Mouse (Mus musculus): Measurements from ENCODE around the gene Gfm2. TPM values are rescaled to one million over a fixed set of nuclear protein-coding genes. Genes with fewer than 3 reads are reported as not detected.

Gene Gfm2
- total RNA-seq, 1 experiment from 2014 or later, result 25.8 TPM

DNA sequence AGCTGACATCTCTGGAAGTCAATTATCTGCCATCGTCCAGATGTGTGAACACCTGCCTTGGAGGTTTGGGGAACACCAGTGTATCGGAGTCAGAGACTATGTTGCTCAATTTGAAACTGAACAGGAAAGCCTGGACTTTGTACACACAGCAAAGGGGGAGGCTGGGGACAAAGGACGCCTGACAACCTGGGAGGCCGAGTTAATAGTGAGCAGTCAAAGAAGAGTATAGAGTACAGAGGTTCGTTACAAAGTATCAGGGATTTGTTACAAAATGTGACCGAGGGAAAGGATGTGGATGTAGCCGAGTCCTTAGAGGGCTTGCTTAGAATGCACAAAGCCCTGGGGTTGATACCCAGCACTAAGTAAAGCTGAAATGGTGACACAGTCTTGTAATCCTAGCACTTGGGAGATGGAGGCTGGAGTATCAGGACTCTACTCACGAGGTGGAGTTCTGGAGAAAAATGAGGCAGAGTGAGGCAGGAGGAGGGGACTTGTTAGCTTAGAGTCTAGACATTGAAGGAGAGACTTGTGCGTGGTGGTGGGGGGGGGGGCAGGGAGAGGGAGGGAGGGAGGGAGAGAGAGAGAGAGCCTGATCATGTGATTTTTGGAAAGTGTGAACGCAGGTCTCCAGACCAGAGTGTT lies 86.7 kb downstream of the Gfm2 start:
- no peak for ATAC-seq (replicated peaks; ENCODE audit: low read depth, poor library complexity, severe bottlenecking)

GRCm38 (mm10) chr13:97225130-97225529 lies 87.4 kb downstream of the Gfm2 start:
- ATAC-seq (replicated peaks; ENCODE audit: low read depth, poor library complexity, severe bottlenecking), result no peak

DNA sequence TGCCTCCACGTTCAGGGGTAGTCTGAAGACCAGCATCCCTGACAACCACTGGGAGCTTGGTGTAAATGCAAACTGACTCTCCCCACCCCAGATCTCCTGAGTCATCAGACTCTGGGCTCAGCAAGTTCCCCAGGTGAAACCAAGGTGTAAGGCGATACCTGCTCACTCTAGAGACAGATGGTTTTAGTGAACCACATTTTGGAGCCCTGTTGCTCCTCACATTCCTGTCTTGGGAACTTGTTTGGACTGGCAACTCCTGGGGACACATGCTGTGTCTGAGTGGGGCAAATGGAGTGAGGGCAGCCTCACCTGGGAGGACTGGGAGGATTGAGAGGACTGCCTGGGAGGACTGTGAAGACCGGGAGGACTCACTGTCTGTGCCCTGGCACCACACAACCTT lies 90.1 kb downstream of the Gfm2 start:
- no peak for ATAC-seq (replicated peaks; ENCODE audit: low read depth, poor library complexity, severe bottlenecking)

- ATAC-seq (replicated peaks; ENCODE audit: low read depth, poor library complexity, severe bottlenecking), result no peak
These were observed 92.4 kb downstream of the Gfm2 start for GRCm38 (mm10) chr13:97230101-97230500.

Other genes with a start within 250 kb of the Gfm2 start
- 0.68 and 1.5 TPM in 2 replicates for gene Gcnt4, start 213.2 kb upstream of the Gfm2 start, total RNA-seq (2017)
- gene 1700029F12Rik, start 103.6 kb upstream of the Gfm2 start, total RNA-seq (2017), result not detected in 2 replicates
- gene Fam169a, start 70.7 kb upstream of the Gfm2 start, total RNA-seq (2017), result 1.7 and 1.8 TPM in 2 replicates
- gene Gm6169, start 38.7 kb upstream of the Gfm2 start, total RNA-seq (2017), result 1.4 and 2.0 TPM in 2 replicates
- 369 and 425 TPM in 2 replicates for gene Nsa2, start within 50 bp of the Gfm2 start, total RNA-seq (2017)
- gene Hexb, start 60.4 kb downstream of the Gfm2 start, total RNA-seq (2017), result 29.5 and 30.5 TPM in 2 replicates
- 2.4 and 4.8 TPM in 2 replicates for gene Enc1, start 103.2 kb downstream of the Gfm2 start, total RNA-seq (2017)

All from common myeloid progenitor, adult 5-6 weeks (primary cell).